Mouse (Mus musculus) G1E (cell line): ENCODE data around the gene Ccdc151.

Experiments
- CTCF ChIP-seq: IDR thresholded peaks from 2 replicates; pipeline ENCODE4 v1.5.1; 2012; ENCODE audit warnings: low read depth, low read length, inconsistent platforms, mixed read lengths
- POLR2AphosphoS5 ChIP-seq: IDR thresholded peaks from 2 replicates; pipeline ENCODE4 v1.6.1; 2012; ENCODE audit warnings: low read depth, low read length, inconsistent platforms; ENCODE audit not compliant: insufficient replicate concordance

- no peak for TF ChIP-seq CTCF
- TF ChIP-seq POLR2AphosphoS5: no peak
These were observed 44.9 kb upstream of the Ccdc151 start for GRCm38 (mm10) chr9:22047329-22047728.
